Mouse (Mus musculus) layer of hippocampus, adult 9-11 months (tissue): ENCODE data around the gene Cat.

ENCODE experiments used
- DNase-seq: peaks from one replicate; pipeline ENCODE4 v3.0.0; 2022

Gene Cat

DNA sequence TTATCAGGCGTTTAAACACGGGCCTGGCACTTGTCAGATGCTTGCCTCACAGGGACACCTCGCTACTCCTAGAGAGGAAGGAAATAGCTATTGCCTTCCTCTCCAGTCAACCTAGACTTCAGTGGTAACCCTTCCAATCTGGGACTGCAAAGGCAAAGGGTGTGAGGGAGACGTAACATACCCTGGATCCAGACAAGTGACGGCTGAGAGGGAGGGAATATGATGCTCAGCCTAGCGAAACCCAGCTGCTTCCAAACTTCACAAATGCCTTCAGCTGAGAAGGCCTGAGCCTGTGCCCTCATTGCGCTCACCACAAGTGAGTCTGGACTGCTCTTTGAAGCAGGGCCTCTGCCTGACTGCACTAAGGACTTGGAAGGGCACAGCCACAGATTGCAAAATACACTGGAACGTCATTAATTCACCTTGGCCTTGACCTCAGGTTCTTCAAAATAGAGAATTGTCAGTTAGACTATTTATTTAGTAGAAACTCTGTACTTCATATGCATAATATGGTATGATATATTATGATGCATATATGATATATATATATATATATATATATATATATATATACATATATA is 52.2 kb downstream of the Cat start:
- no peak for DNase-seq

GRCm38 (mm10) chr2:103430712-103431111 is 54.2 kb downstream of the Cat start:
- DNase-seq, result no peak

GRCm38 (mm10) chr2:103428356-103428755 is 56.6 kb downstream of the Cat start:
- DNase-seq, result no peak

- DNase-seq, result no peak
Measured at GRCm38 (mm10) chr2:103425456-103426063, 59.4 kb downstream of the Cat start.

DNA sequence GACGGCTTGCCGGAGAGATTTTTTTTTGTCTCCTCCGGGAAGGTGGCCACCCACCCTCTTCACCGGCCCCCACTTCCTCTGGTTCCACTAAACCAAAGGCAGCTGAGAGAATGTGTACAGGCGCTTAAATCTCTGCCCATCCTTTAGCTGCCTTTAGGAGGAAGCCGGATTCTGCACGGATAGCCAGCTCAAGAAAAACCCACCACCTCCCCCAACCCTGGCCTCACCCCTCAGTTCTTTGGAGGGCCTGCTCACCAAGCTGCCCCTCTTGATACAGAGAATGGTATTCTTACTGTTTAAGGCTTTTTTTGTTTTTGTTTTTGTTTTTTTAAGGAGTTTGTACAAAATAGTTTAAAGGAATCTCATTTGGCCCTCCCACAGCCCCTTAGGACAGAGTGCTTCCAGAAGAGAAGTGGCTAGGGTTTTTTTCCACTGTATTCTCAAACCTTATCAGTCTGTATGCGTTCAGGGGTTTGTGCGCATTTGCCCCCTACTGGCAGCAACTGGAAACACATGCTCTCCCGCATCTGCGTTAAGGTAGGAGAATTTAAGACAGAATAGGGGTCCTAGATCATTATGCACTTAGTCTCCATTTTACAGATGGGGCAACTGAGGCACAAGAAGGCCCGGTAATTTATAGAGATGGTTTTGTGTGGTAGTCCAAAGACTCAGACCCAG is 60.5 kb downstream of the Cat start:
- peak; percentile 36 for DNase-seq

- no peak for DNase-seq
Measured at GRCm38 (mm10) chr2:103423884-103424283, 61.1 kb downstream of the Cat start.

GRCm38 (mm10) chr2:103420650-103421507 is 64.1 kb downstream of the Cat start:
- DNase-seq, result no peak

- no peak for DNase-seq
Measured at GRCm38 (mm10) chr2:103415774-103416173, 69.2 kb downstream of the Cat start.

DNA sequence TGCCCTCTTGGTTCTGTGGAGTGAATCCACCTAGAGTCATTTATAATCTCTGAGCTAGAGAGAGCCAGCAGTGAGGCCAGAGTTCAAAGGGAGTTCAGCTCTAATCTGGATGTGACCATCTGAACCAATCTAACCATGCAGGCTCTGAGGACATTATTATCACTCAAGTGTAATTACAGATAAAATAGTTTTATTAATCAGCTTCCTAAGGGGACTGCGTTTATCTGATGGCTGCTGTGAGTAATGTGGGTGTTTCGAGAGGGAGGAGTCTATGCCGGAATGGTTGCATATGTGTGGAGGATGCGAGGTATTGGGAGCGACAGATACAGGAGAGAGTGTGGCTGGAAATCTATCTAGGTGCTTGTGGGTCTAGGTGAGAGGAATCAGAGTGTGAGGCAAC is 71.6 kb downstream of the Cat start:
- DNase-seq, result no peak

- no peak for DNase-seq
Measured at GRCm38 (mm10) chr2:103411816-103412215, 73.1 kb downstream of the Cat start.

DNA sequence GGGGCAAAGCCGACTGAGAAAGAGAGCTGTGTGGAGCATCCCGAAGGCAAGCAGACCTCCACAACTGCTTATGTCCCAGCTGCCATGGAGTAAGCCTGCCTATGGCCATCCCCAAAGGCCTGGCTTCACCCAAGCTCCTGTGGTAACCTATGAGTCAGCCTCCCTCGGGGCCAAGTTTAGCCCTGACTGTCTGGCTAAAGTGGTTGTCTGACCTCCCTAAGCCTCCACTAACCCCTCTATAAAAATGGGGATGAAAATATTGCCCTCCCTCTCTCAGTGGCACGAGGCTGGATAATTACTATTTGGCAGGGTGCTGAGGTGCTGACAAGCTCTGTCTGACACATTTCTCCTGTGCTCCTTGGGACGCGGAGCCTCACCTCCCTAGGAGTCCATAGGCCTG is 73.6 kb downstream of the Cat start, which contains the start of gene Elf5:
Gene Elf5 (plus strand): TSS at position 341 of the 400 bp plus-strand sequence.
- no peak for DNase-seq

DNA sequence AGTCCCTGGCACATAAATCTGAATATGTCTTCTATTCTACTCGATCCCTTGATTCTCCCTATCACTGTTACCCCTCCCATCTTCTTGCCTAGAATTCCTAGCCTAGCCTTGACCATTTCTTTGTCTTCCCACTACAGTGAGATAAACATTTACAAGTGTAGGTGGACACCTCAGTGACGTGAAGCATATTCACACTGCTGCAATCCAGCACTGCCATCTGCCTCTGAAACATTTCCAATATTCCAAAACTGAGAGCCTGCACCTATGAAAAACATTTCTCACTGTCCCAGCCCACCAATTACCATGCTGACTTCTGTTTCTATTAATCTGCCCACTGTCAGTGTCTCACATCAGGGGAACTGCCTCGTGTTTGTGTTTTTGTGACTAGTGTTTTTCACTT is 78.7 kb downstream of the Cat start:
- DNase-seq, result no peak
